Mouse (Mus musculus) megakaryocyte-erythroid progenitor cell, adult 5 weeks (primary cell): ENCODE results near the gene Fam25c. TPM values are rescaled to one million over a fixed set of nuclear protein-coding genes. Genes with fewer than 3 reads are reported as not detected.

ENCODE experiments used
- polyA plus RNA-seq: library from polyadenylated mRNA; stranded (reverse); fragments of >175 nt; gene quantifications from 2 replicates; pipeline ENCODE4 v1.2.3, GENCODE M21; 2012

The Fam25c gene
- not detected in 2 replicates for polyA plus RNA-seq

GRCm38 (mm10) chr14:34355301-34355700, at the start of gene Fam25c:
Gene Fam25c (minus strand): TSS chr14:34355433.

GRCm38 (mm10) chr14:34375415-34375904, 20.2 kb upstream of the Fam25c start, which contains the start of gene Mmrn2:
Gene Mmrn2 (plus strand): TSS chr14:34375465.

GRCm38 (mm10) chr14:34374577-34374976, 19.3 kb upstream of the Fam25c start, which contains the start of gene Sncg:
Gene Sncg (minus strand): TSS chr14:34374789.

GRCm38 (mm10) chr14:34310234-34310965, 44.8 kb downstream of the Fam25c start, which contains the start of the genes Shld2 and Glud1:
Gene Shld2 (minus strand): TSS chr14:34310493.
Gene Glud1 (plus strand): TSS chr14:34310727.

Other genes with a start within 250 kb of the Fam25c start
- gene Npy4r, start 202.9 kb downstream of the Fam25c start, polyA plus RNA-seq, result not detected in 2 replicates
- gene Gprin2, start 153.8 kb downstream of the Fam25c start, polyA plus RNA-seq, result 0.04 and 0.74 TPM in 2 replicates
- gene Syt15, start 135.8 kb downstream of the Fam25c start, polyA plus RNA-seq, result not detected in 2 replicates
- gene Shld2, start 44.9 kb downstream of the Fam25c start, polyA plus RNA-seq, result 6.7 and 6.9 TPM in 2 replicates
- 102 and 105 TPM in 2 replicates for gene Glud1, start 44.7 kb downstream of the Fam25c start, polyA plus RNA-seq
- gene Sncg, start 19.4 kb upstream of the Fam25c start, polyA plus RNA-seq, result not detected in 2 replicates
- gene Mmrn2, start 20.0 kb upstream of the Fam25c start, polyA plus RNA-seq, result not detected in 2 replicates
- 0.02 and 0.14 TPM in 2 replicates for gene Bmpr1a, start 147.9 kb upstream of the Fam25c start, polyA plus RNA-seq
- gene 9230112D13Rik, start 167.4 kb upstream of the Fam25c start, polyA plus RNA-seq, result not detected in 2 replicates
- gene Ldb3, start 233.2 kb upstream of the Fam25c start, polyA plus RNA-seq, result not detected in 2 replicates
- gene Opn4, start 244.7 kb upstream of the Fam25c start, polyA plus RNA-seq, result not detected in 2 replicates